Mouse (Mus musculus) olfactory bulb, adult 2 months (tissue): ENCODE measurements around the gene Gm10778. TPM values are rescaled to one million over a fixed set of nuclear protein-coding genes. Genes with fewer than 3 reads are reported as not detected.
"Not testable (repeated sequence)": the region's sequence is repeated elsewhere in the genome, so short reads cannot be mapped to it uniquely, and the experiment has no call there.

Experiments
- H3K27ac ChIP-seq: fragments of 200-500 bp; 2 replicates; pipeline ENCODE4 v1.5.1; 2012; ENCODE audit warnings: low read depth, low read length; ENCODE audit not compliant: insufficient read depth
- H3K4me1 ChIP-seq: fragments of 200-500 bp; 2 replicates; pipeline ENCODE4 v1.6.1; 2012; ENCODE audit warnings: low read length; ENCODE audit not compliant: control insufficient read depth, insufficient read depth
- H3K4me3 ChIP-seq: fragments of 200-500 bp; 2 replicates; pipeline ENCODE4 v1.5.1; 2012; ENCODE audit warnings: mild to moderate bottlenecking, low read depth, low read length, moderate library complexity; ENCODE audit not compliant: insufficient read depth
- CTCF ChIP-seq: fragments of 200-500 bp; IDR thresholded peaks from 2 replicates; pipeline ENCODE4 v1.5.1; 2012; ENCODE audit warnings: low read depth, mild to moderate bottlenecking, low read length, moderate library complexity; ENCODE audit not compliant: insufficient read depth
- POLR2A ChIP-seq: fragments of 200-500 bp; IDR thresholded peaks from 2 replicates; pipeline ENCODE4 v1.6.1; 2012; ENCODE audit warnings: mild to moderate bottlenecking, low read depth, low read length, moderate library complexity; ENCODE audit not compliant: insufficient read depth
- WGBS: fragments of 180-500 bp; shearing (Covaris S2); methylation state at CpG from one replicate; pipeline ENCODE4 v1.1.7; 2018; 5-methylcytosine and 5-hydroxymethylcytosine counted together
- polyA plus RNA-seq: library from polyadenylated mRNA; stranded (reverse); fragments of >200 nt; gene quantifications from 2 replicates; pipeline ENCODE4 v1.2.4, GENCODE M21; 2012; ENCODE audit warnings: low replicate concordance; ENCODE audit not compliant: missing spikeins, insufficient read depth, insufficient read length

Gm10778 gene
- polyA plus RNA-seq, result not detected in 2 replicates

GRCm38 (mm10) chr10:81648803-81649775, at the start of gene Gm10778:
Gm10778 (plus strand) TSS chr10:81649059.
- H3K27ac ChIP-seq, result peak within 1 kb of the TSS; percentile 77; the same call in 1 of the 2 replicates
- not testable (repeated sequence) for H3K4me1 ChIP-seq
- peak within 1 kb of the TSS; percentile 66 for H3K4me3 ChIP-seq
- TF ChIP-seq POLR2A, result peak; percentile 29; the same call in 1 of the 2 replicates
- under 1% methylated on average over 34 of the region's 52 CpGs for WGBS

- 90% methylated on average over 5 of the region's 5 CpGs for WGBS
- TF ChIP-seq CTCF (no peak), POLR2A (no peak)
- no peak overlapping the region for H3K27ac ChIP-seq
- H3K4me1 ChIP-seq, result peaks cover 37% of the 10 kb centered on the region
- no peak overlapping the region for H3K4me3 ChIP-seq
These were observed 49.2 kb upstream of the Gm10778 start for GRCm38 (mm10) chr10:81599630-81600029.

GRCm38 (mm10) chr10:81600096-81600495, 48.8 kb upstream of the Gm10778 start:
- Histone ChIP-seq H3K27ac (no peak overlapping the region), H3K4me3 (no peak overlapping the region), H3K4me1 (peaks cover 37% of the 10 kb centered on the region)
- WGBS, result 72% methylated on average over 10 of the region's 10 CpGs
- TF ChIP-seq CTCF (no peak), POLR2A (no peak)

- H3K27ac ChIP-seq, result no peak within 1 kb of the TSS
- no peak for TF ChIP-seq CTCF
- no peak for TF ChIP-seq POLR2A
These were observed 48.1 kb upstream of the Gm10778 start, which contains the start of gene Tle6 for GRCm38 (mm10) chr10:81600738-81601203. Tle6 (minus strand) TSS chr10:81601073.

GRCm38 (mm10) chr10:81601396-81601905, 47.4 kb upstream of the Gm10778 start:
- Histone ChIP-seq H3K4me1 (peaks cover 31% of the 10 kb centered on the region), H3K4me3 (0 out of 2 replicates have a peak overlapping the region, but pooled peaks have one; percentile 12), H3K27ac (no peak overlapping the region)
- TF ChIP-seq POLR2A, result no peak
- TF ChIP-seq CTCF, result no peak
- WGBS, result 46% methylated on average over 7 of the region's 7 CpGs

More at GRCm38 (mm10) chr10:81600738-81601203, 48.1 kb upstream of the Gm10778 start, which contains the start of gene Tle6:
- peaks cover 35% of the 10 kb centered on the region for H3K4me1 ChIP-seq
- 4% methylated on average over 28 of the region's 28 CpGs for WGBS
- H3K4me3 ChIP-seq, result peak within 1 kb of the TSS; percentile 12; the same call in 1 of the 2 replicates

GRCm38 (mm10) chr10:81602741-81603151, 46.1 kb upstream of the Gm10778 start:
- Histone ChIP-seq H3K27ac (no peak overlapping the region), H3K4me1 (peaks cover 19% of the 10 kb centered on the region), H3K4me3 (no peak overlapping the region)
- no peak for TF ChIP-seq CTCF
- no peak for TF ChIP-seq POLR2A
- 28% methylated on average over 4 of the region's 4 CpGs for WGBS

- peaks cover 17% of the 10 kb centered on the region for H3K4me1 ChIP-seq
- TF ChIP-seq POLR2A (no peak), CTCF (no peak)
- H3K27ac ChIP-seq, result no peak overlapping the region
- WGBS, result 82% methylated on average over 12 of the region's 12 CpGs
- H3K4me3 ChIP-seq, result no peak overlapping the region
These were observed 44.6 kb upstream of the Gm10778 start for GRCm38 (mm10) chr10:81604019-81604967.
